Mouse (Mus musculus) spleen, adult 2 months (tissue): Measurements from ENCODE around the gene Farp1.

ENCODE experiments used
- CTCF ChIP-seq: fragments of 200-500 bp; IDR thresholded peaks from 2 replicates; pipeline ENCODE4 v1.5.1; 2011; ENCODE audit warnings: mild to moderate bottlenecking, inconsistent platforms; ENCODE audit not compliant: insufficient read depth, insufficient read length, insufficient replicate concordance; ENCODE audit errors: extremely low read depth
- POLR2A ChIP-seq: fragments of 200-500 bp; IDR thresholded peaks from 2 replicates; pipeline ENCODE4 v1.6.1; 2011; ENCODE audit warnings: low read depth, low read length, inconsistent platforms

DNA sequence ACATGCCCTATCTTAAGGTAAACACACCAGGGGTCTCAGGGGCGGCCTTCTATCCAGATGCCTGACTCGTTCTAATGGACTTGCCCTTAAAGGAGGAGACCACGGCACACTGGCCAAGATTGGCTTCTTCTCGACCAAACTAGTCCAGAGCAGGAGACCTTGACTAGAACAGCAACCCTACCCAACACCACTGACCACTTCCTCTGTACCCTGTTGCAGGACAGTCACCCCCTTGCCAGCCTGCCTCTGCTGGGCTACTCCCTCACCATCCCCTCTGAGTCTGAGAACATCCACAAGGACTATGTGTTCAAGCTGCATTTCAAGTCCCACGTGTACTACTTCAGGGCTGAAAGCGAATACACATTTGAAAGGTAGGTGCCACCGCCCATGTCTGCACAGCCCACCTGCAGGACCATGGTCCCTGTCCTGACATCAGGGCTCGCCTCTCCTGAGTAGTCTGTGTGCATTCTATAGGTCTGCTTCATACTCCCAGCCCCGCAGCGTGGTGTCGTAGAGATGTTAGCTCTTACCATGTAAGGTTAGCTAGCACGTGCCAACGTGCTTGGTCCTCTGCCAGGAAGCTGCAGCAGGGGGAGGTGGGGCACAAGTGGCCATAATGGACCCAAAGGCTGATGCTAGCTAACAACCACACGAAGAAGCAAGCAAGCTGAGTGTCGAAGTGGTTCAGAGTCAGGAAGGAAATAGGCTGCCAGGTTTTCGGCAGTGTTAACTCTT is 245.8 kb downstream of the Farp1 start:
- TF ChIP-seq POLR2A: no peak
- no peak for TF ChIP-seq CTCF
